Mouse (Mus musculus): Measurements from ENCODE around the gene Ccdc12.

Ccdc12 gene

DNA sequence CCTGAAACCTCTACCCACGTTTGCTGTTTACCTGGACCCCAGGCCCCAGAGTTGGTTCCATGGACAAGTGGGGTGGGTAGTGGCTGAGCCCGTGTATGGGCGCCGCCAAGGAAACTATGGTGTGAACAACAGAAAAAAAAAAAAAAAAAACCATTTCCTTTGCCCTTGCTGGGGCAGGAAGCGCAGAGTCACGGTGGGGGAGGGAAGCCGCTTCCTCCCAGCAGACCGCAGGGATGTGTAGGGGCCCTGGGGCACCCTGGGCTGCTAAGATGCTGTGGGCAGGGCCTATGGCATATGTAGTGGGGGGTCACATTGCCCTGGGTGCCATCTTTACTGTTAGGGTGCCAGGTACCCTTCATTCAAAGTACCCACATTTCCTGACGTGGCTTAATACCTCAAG lies 11.1 kb upstream of the Ccdc12 start:
- ATAC-seq (ENCODE audit: low TSS enrichment), result no peak

- ATAC-seq (ENCODE audit: low TSS enrichment), result no peak
These were observed 6.5 kb upstream of the Ccdc12 start for GRCm38 (mm10) chr9:110649775-110650174.

GRCm38 (mm10) chr9:110651931-110652722 lies 4.2 kb upstream of the Ccdc12 start:
- ATAC-seq (ENCODE audit: low TSS enrichment), result no peak

GRCm38 (mm10) chr9:110652963-110653654 lies 3.2 kb upstream of the Ccdc12 start:
- no peak for ATAC-seq (ENCODE audit: low TSS enrichment)

DNA sequence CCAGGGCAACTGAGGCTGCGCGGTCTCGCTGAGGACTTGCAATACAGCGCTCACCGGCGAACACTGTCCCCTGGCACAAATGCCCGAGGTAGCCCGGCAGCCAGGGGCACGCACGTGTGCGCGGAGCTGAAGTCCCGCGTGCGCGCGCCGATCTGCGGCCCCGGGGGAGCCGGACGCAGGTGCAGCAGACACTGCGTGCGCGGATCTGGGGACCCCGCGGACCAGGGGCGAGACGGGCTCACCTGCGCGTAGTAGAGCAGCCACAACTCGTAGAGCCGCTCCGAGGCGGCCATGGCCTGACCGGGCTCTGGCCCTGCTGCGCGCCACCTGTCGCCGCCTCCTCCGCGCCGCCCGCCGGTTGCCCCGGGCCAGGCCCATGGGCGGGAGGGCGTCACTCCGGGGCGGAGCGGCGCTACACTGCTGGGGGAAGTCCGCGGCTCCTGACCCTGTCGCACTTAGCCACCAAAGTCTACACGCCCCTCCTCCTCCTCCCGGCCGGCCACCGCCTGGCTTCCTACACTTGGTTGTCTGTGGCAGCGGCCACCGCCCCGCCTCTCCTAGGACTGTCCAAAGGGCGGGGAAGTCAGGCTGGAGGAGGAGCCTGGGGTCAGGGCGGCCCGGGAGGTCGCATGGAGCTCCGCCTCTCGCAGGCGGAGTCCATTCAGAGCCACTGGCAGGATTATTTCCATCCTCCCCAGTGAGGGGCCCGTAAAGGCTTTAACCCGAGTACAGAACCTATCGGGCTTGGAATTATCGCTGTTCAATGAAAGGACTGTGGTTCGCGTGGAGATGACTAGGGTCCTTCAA lies 2.4 kb upstream of the Ccdc12 start, which contains the start of gene Nbeal2:
TSS of gene Nbeal2 (minus strand) at position 507 of the 807 bp plus-strand sequence.
- peak; percentile 21; the same call in 1 of the 2 replicates for ATAC-seq (ENCODE audit: low TSS enrichment)

GRCm38 (mm10) chr9:110654726-110655650 lies 1.3 kb upstream of the Ccdc12 start:
- no peak for ATAC-seq (ENCODE audit: low TSS enrichment)

DNA sequence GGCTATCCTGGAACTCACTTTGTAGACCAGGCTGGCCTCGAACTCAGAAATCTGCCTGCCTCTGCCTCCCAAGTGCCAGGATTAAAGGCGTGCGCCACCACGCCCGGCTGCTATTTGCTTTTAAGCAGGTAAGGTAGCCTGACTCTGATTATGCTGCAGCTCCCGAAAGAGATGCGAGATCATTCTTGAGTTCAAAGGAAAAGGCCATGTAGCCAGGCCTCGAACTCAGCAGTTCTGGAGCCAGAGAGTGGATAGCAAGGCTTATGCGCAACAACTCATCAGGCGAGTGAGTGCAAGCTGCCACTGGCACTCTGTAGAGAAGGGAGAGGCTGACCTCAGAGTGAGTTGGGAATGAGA lies 674 bp upstream of the Ccdc12 start:
- ATAC-seq (ENCODE audit: low TSS enrichment), result no peak

- ATAC-seq (ENCODE audit: low TSS enrichment), result no peak
These were observed 1.3 kb downstream of the Ccdc12 start for GRCm38 (mm10) chr9:110657474-110658078.

DNA sequence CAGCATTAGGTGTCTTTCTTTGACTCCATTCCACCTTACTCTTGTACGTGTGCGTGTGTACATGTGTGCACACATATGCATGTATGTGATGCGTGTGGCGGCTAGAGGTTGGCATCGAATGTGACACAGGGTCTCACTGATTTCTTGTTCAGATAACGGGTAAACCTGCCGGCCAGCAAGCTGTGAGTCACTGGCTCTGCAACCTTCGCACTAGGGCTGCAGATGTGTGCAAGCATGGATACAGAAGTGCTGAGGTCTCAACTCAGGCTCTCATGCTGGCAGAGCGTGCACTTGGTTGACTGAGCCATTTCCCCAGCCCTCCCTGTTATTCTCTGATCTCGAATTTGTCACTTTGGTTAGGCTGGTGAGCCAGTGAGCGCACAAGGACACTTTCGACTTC lies 3.2 kb downstream of the Ccdc12 start:
- ATAC-seq (ENCODE audit: low TSS enrichment), result no peak

DNA sequence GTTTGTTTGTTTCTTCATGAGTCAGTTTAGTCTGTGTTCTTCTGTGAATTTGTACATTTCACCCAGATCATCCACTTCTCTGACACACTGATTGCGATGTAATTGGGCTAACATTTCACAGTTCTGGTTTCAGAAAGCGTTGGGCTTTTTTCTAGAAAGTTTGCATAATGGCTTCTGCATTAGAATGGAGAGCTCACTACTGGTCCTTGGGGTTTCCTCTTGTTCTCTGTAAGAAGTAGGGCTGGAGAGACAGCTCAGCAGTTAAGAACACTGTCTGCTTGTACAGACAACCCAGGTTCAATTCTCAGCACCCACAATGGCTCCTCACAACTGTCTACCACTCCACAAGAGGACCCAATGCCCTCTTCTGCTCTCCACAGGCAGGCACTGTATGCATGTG lies 3.9 kb downstream of the Ccdc12 start:
- no peak for ATAC-seq (ENCODE audit: low TSS enrichment)

DNA sequence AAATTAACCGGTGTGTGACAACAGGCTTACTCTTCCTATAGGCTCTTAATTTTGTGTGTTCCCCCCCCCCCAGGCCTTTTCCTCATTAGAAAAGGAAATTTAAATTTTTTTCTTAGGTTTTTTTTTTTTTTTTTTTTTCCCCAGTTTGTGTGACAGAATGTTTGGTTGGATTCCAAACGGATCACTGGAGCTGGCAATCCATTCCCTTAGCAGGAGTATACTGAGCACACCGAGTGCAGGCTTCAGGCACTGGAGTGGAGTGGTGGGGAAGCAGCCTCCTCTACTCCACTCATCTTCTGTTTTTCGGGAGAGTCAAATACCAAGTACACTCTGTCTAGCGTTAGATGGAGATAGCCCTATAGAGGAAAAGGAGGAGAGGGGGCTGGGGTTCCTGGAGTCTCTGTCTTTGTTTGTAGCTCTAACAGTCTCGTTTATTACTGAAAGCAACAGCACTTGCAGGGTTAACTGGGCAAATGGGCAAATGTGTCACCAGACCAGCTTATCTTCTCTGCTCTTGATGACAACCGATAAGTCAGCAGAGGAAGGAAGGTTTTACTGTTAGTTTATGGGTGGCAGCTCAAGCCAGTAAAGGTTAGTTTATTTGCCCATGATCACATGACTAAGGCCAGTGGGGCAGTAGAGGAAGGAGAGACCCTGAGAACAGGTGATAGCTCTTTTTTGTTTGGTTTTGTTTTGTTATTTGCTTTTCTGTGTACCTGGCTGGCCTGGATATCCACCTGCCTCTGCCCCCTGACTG lies 4.7 kb downstream of the Ccdc12 start:
- no peak for ATAC-seq (ENCODE audit: low TSS enrichment)

GRCm38 (mm10) chr9:110662844-110663243 lies 6.5 kb downstream of the Ccdc12 start:
- ATAC-seq (ENCODE audit: low TSS enrichment), result no peak

DNA sequence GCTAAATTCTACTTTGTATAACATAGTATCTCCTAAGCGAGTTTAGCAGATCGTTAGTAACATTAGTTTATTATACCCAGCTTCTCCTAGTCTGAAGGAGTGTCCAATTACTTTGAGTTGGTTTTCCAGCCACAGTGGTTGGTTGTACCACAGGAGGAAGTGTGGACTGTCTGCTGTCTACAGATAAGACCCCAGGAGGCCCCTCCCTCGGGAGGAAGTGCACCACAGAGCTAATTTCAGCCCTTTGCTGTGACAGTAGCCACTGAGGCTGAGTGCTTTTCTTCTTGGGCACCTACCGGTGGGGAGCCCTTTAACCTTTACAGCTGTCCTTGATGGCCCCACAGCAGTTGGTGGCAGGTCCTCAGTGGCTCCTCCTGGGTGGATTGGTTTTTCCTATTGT lies 9.6 kb downstream of the Ccdc12 start:
- ATAC-seq (ENCODE audit: low TSS enrichment), result no peak

DNA sequence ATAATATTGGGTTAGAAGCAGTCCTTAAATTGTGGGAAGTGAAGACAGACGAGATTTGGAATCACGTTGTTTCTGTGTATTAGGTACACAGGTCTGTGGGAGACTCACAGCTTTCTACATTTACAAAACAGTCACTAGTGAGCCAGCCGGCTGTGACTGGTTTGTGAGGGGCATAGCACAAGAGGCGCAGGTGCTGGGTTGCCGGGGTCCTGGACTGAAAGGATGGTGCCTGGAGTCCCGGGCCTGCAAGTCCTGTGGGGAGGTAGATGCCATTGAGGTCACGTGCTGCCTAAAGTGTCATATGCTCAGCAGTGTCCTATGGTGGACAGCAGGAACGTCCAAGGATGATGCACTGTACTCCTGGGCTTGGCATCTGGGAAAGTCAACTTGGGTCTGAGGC lies 10.1 kb downstream of the Ccdc12 start:
- no peak for ATAC-seq (ENCODE audit: low TSS enrichment)

DNA sequence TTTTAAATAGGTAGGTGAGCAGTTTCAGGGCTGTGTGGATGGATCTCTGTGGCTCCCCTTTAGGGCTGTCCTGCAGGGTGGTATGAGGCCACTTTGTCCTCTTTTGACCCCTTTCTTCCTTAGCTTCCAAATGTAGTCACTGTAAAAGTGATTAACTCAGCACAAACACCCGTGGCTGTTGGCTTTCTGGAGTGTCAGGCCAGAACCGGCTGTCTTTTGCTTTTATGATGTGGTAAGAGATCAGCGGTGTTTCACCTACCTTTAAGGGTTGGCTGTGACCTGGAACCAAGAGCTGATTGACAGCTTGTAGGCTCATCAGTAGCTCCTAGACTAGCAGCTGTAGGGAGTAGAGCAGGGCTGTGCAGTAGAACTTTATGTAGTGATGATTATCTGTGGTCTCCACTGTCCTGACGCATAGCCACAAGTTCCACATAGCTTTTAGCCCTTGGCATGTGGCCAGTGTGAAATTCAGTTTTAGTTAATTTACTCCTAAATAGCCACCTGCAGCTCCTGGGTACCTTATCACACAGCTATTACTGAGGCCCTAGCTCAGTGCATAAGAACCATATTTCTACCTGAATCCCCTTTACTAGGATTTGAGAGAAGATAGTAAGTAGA lies 11.0 kb downstream of the Ccdc12 start:
- no peak for ATAC-seq (ENCODE audit: low TSS enrichment)

- no peak for ATAC-seq (ENCODE audit: low TSS enrichment)
These were observed 12.4 kb downstream of the Ccdc12 start for GRCm38 (mm10) chr9:110668601-110669293.

GRCm38 (mm10) chr9:110669785-110670184 lies 13.5 kb downstream of the Ccdc12 start:
- ATAC-seq (ENCODE audit: low TSS enrichment), result no peak

DNA sequence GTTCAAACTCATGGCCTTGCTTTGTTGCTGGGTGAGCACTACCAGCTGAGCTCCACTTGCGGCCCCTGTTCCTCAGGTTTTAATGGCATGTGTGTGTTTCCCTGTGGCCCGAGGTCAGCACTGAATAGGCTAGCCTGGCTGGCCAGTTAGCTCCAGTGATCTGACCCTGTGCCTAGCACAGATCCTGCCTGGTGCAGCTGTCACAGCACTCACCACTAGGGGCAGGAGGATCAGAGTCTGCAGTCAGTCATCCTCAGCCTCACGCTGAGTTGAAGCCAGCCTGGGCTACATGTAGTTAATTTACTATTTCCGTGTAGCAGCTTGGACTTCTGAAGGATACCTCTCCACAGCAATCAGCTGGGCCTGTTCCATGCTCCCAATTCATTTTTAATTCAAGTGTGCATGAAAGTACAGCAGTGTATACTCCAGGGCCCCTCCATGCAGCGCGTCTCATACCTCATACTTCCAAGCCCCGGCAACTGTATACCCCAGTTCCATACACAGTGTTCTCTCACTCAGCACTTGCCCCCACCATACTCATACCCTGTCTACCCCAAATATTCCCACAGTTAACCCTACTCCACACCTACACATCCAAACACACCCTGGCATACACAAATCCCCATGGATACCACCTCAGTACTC lies 16.3 kb downstream of the Ccdc12 start:
- peak; percentile 66; the same call in 1 of the 2 replicates for ATAC-seq (ENCODE audit: low TSS enrichment)

All from frontal cortex, adult (tissue).